Mouse (Mus musculus) layer of hippocampus, postnatal 25 days (tissue): ENCODE data around the gene Nrxn1. TPM values are rescaled to one million over a fixed set of nuclear protein-coding genes. Genes with fewer than 3 reads are reported as not detected.
A peak's percentile ranks its signal among the peaks of the same experiment; 100 is the strongest.

Experiments used
- DNase-seq, 2 experiments: peaks; one replicate each; pipeline ENCODE4 v3.0.0; 2022; ENCODE audit warnings: mixed read lengths in 2 of 2, low spot score in 1 of 2; ENCODE audit errors: extremely low spot score in 1 of 2
- total RNA-seq, 2 experiments: library from RNA; stranded (reverse); gene quantifications; 2 replicates each; pipeline ENCODE4 v1.2.3; 2021

Nrxn1 gene
- total RNA-seq, 2 experiments from 2014 or later, result 389 to 440 TPM

DNA sequence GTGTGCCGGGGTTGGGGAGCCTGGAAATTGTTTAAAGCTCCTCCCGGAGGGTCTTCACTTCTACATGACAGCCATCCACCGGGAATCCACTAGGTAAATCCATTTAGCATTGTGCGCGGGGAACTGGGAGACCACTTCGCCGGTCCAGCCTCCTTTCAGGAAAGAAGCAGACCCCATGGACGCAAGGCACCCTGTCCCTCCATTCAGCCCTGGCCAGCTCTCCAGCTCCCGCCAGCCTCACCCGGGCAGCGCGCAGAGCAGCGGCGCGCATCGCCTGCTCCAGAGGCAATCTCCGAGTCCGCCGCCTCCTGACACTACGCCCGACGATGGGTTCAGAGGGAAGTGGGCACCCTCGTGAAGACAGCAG, 637.5 kb downstream of the Nrxn1 start:
- peak; percentile 36 to 56 for DNase-seq

- peak in 1 of 2 experiments; percentile 27 for DNase-seq
Measured at GRCm38 (mm10) chr17:90454738-90455408, 638.0 kb downstream of the Nrxn1 start.

DNA sequence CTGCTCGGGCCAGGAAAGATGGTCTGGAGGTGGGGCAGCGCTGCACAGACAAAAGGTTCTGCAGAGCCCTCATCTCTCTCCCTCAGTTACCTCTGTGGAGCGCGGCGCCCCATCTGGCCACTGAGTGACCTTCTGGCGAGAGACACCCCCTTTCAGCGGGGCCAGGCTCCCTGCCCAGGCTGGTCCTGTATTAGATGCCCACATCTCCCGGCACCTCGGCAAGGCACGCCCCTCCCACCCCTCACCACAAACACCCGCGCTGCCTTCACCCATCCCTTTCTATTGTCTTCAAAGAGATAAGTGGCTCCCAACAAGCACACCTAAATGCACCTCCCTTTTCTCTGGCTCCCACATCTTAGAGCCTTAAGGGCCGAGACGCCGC, 638.5 kb downstream of the Nrxn1 start:
- peak in 1 of 2 experiments; percentile 48 for DNase-seq

DNA sequence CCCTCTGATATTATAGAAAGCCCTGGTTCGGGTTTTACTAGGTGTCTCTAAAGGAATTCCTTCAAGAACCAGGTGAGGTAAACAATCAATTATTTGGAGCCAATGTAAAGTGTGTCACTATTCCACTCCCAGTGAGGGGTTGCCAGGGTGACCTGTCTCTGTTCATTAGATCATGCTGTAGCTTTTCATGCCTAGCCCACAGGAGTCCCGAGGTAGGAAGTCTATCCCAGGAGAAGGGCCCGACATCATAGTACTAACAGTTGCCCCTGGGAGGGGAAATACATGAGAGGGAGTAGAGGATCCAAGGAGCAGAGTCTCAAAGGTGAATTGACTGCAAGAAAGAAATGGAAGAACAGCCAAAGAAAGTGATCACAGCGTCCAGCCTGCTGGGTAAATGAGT, 639.6 kb downstream of the Nrxn1 start:
- no peak for DNase-seq

GRCm38 (mm10) chr17:90452770-90453169, 640.1 kb downstream of the Nrxn1 start:
- peak; percentile 25 to 27 for DNase-seq

GRCm38 (mm10) chr17:90451384-90451783, 641.5 kb downstream of the Nrxn1 start:
- no peak for DNase-seq

DNA sequence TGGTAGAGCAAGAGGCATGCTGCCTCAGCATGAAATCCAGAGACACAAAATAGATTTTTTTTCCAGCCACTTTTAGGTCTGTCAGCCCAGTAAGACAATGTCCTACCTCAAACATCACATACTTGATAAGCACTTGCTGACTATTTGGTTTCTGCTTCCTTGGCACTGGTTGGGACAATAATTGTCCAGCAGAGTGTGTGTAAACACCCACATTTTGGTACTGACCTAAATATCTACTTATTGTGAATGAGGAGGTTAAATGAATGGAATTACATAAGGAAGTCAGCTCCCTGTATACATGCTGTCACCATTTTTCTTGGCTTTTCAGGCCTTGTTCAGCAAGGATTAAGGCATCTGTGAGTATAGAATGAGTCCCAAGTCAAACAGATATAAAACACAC, 649.8 kb downstream of the Nrxn1 start:
- DNase-seq, result no peak

DNA sequence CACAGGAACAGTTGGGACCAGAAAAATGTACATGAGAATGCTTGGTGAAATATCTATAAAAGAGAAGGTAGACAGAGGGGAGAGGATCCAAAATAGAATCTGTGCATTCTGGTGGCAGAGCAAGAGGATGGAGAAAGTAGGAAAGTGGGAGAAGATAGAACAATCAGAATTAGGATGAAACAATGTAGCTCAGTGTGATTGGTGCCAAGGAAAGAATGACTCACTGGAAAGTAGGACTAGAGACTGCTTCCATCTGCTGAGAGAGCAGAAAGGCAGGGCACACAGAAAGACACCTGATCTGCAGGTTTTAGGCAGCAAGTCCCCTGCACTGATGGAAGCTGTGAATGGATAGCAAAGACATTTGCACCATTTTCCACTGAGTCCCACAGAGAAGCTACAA, 657.0 kb downstream of the Nrxn1 start:
- no peak for DNase-seq

DNA sequence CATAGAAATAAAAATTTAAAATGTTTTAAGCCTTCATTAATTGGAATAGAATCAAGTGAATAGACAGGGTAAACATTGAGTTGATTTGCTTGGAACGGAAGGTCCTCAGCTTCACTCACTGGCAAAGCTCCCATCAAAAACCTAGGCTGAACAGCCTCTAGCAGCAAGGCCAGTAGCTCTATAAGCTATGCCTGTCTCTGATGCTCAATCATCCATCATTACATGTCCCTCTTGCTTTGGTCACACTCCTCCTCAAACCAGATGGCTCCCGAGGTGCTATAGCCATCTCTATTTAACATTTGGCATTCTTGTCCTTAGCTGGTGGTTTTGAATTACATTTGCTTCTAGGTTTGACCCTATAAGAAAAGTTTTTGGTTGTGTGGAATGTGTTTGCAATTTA, 657.5 kb downstream of the Nrxn1 start:
- no peak for DNase-seq

- DNase-seq, result no peak
Measured at GRCm38 (mm10) chr17:90430211-90430610, 662.7 kb downstream of the Nrxn1 start.

GRCm38 (mm10) chr17:90425974-90426373, 666.9 kb downstream of the Nrxn1 start:
- no peak for DNase-seq

DNA sequence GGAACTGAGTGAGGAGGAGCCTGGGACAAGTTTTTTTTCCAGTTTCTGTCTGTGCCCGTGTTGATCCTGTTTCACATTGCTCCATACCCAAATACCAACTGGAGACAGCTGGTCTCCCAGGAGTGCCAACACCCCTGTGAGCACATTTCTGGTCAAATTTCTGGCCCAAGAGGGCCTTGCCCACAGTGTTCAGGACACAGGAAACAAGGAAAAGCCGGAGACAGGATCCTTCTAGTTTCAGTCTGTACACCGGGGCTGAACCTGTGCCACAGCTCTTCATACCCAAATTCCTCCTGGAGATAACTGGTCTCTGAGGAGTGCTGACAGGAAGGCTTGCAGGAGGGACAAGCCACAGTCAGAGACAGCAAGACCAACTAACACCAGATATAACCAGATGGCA, 670.3 kb downstream of the Nrxn1 start:
- DNase-seq, result no peak

GRCm38 (mm10) chr17:90420757-90421156, 672.1 kb downstream of the Nrxn1 start:
- no peak for DNase-seq

DNA sequence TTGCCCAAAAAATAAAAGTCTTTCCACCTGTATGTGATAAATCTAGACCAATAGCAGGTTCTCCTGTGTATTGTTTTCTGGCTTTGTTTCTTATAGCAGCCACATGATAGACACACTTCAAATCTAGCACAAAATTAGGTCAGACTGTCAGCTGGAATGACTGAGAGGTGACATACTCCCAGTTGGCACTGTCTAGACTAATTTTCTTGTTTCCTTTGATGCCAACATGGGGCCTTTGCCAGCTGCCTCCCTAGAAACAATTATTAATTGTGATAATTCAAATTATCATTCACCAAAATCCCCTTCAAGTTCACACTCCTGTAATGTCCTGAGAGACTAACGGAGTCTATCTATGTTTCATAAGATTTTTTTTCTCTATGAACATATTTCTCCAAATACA, 673.3 kb downstream of the Nrxn1 start:
- DNase-seq, result no peak

- no peak for DNase-seq
Measured at GRCm38 (mm10) chr17:90396357-90396756, 696.5 kb downstream of the Nrxn1 start.

GRCm38 (mm10) chr17:90394606-90395005, 698.3 kb downstream of the Nrxn1 start:
- no peak for DNase-seq

- no peak for DNase-seq
Measured at GRCm38 (mm10) chr17:90392751-90393150, 700.1 kb downstream of the Nrxn1 start.

DNA sequence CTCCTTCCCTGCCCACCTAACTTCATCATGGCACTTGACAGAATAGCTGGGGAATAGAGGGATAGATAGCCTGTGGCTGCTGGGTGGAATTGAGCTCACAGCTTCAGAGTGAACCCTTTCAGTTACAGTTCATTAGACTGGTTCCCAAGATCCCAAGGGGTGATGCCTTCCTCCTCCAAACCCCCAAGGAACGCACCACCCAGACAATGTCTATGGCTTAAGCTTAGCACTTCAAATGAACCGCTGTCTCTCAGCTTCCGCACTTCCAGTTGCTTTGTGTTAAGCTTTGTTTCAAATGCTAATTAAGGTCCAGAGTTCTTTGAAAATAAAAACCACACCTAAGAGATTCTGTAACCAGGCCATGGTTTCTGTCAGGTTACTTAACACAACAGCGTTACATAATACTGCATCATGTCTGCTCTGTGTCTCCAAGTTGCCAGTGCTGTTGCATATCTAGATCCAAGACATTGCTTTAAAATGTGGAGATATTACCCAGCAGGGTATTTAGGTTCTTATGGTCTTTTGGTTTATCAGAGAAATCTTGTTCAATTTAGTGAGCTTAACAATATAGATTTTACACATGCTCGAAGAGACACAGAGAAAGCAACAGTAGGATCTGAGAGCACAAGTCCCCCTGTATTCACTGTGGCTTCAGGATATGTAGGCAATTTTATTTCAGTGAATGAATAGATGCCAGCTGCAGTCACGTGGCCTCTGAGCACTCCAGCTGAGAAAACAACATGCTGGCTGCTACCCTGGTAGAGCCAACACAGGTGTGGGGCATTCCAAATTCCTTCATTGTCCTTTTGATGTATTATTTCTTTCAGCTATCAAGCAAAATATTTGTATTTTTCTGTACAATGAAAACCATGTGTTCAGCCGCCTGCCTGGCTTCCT, 702.3 kb downstream of the Nrxn1 start:
- DNase-seq, result no peak

- no peak for DNase-seq
Measured at GRCm38 (mm10) chr17:90384856-90385255, 708.0 kb downstream of the Nrxn1 start.

GRCm38 (mm10) chr17:90382496-90383443, 710.1 kb downstream of the Nrxn1 start:
- no peak for DNase-seq

- DNase-seq, result no peak
Measured at GRCm38 (mm10) chr17:90376533-90376932, 716.3 kb downstream of the Nrxn1 start.
